Mouse (Mus musculus) erythroblast, embryonic 14.5 days (primary cell): ENCODE measurements around the gene Dsel. TPM values are rescaled to one million over a fixed set of nuclear protein-coding genes. Genes with fewer than 3 reads are reported as not detected.

ENCODE experiments used
- H3K27me3 ChIP-seq: 2 replicates; pipeline ENCODE4 v1.6.1; 2012; ENCODE audit warnings: inconsistent platforms; ENCODE audit not compliant: control insufficient read depth
- H3K36me3 ChIP-seq: 2 replicates; pipeline ENCODE4 v1.6.1; 2012; ENCODE audit warnings: mild to moderate bottlenecking, inconsistent platforms; ENCODE audit not compliant: control insufficient read depth
- H3K4me1 ChIP-seq: 2 replicates; pipeline ENCODE4 v1.6.1; 2012; ENCODE audit warnings: inconsistent platforms; ENCODE audit not compliant: control insufficient read depth
- H3K4me3 ChIP-seq: replicated peaks from 2 replicates; pipeline ENCODE3; 2012; ENCODE audit warnings: moderate library complexity, mild to moderate bottlenecking, inconsistent platforms
- H3K9me3 ChIP-seq: 2 replicates; pipeline ENCODE4 v1.6.1; 2012; ENCODE audit warnings: low read length, inconsistent platforms, mixed read lengths; ENCODE audit not compliant: control insufficient read depth
- GATA1 ChIP-seq: IDR thresholded peaks from 2 replicates; pipeline ENCODE4 v1.6.1; 2012; ENCODE audit warnings: low read length, inconsistent platforms, mixed read lengths
- TAL1 ChIP-seq: IDR thresholded peaks from 3 replicates; pipeline ENCODE4 v1.6.1; 2012; ENCODE audit warnings: low read length, inconsistent platforms, mixed read lengths
- polyA plus RNA-seq: library from polyadenylated mRNA; stranded (reverse); fragments of >175 nt; gene quantifications from 2 replicates; pipeline ENCODE4 v1.2.3, GENCODE M21; 2012

The Dsel gene
- polyA plus RNA-seq, 1 experiment = not detected

GRCm38 (mm10) chr1:111833583-111834225 is 31.0 kb downstream of the Dsel start:
- Histone ChIP-seq H3K4me1 (no peaks in the 10 kb centered on the region), H3K27me3 (no peaks in the 10 kb centered on the region), H3K9me3 (no peaks in the 10 kb centered on the region), H3K4me3 (no peak overlapping the region), H3K36me3 (no peaks in the 10 kb centered on the region)
- TF ChIP-seq GATA1 (no peak), TAL1 (no peak)
